Mouse (Mus musculus): ENCODE data around the gene Cavin1. TPM values are rescaled to one million over a fixed set of nuclear protein-coding genes. Genes with fewer than 3 reads are reported as not detected.
A peak's percentile ranks its signal among the peaks of the same experiment; 100 is the strongest.

The Cavin1 gene
- polyA plus RNA-seq, 1 experiment from 2014 or later = 28.9 TPM

GRCm38 (mm10) chr11:100963647-100964046 is 7.0 kb downstream of the Cavin1 start:
- Histone ChIP-seq H3K4me2 (no peak overlapping the region), H3K4me1 (peaks cover 74% of the 10 kb centered on the region)

DNA sequence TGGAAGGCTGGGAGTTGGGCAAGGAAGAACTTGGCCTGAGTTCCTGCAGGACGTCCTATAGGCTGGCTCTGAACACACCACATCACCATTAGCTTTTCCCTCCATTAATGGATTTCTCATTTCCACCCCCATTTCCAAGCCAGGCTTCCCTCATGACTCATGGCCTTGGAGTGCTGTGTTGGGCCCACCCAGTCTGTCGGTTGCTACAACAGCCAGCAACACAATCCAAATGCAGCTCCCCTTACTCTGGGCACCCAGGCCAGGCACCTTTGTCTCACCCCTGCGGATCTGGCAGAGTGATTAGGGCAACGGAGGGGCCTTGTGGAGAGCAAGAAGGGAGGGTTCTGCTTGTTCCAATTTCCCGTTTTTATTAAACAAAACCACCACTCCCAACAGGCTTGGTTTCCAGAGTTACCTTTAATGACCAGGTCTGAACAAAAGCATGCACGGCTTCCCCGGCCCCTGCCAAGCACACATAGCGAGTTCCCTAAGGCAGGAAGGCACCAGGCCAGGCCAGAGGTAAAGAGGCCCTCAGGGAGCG is 8.2 kb downstream of the Cavin1 start:
- Histone ChIP-seq H3K4me3 (no peak overlapping the region), H3K4me2 (no peak overlapping the region), H3K27ac (no peak overlapping the region), H3K36me3 (peaks cover 7% of the 10 kb centered on the region; the same call in 1 of the 2 replicates), H3K9ac (no peak overlapping the region), H3K9me3 (replicated peaks) (no peaks in the 10 kb centered on the region), H3K27me3 (replicated peaks) (peaks cover 39% of the 10 kb centered on the region), H3K4me1 (peaks cover 86% of the 10 kb centered on the region)
- WGBS (ENCODE audit: insufficient replicate concordance) = 56% methylated on average over 9 of the region's 9 CpGs
- ATAC-seq = no peak

More at GRCm38 (mm10) chr11:100963647-100964046, 7.0 kb downstream of the Cavin1 start:
- peaks cover 3% of the 10 kb centered on the region; the same call in 1 of the 2 replicates for H3K36me3 ChIP-seq
- no peak for ATAC-seq
- H3K9ac ChIP-seq = no peak overlapping the region
- no peak overlapping the region for H3K27ac ChIP-seq
- H3K9me3 ChIP-seq (replicated peaks) = no peaks in the 10 kb centered on the region
- H3K4me3 ChIP-seq = no peak overlapping the region
- H3K27me3 ChIP-seq (replicated peaks) = peaks cover 40% of the 10 kb centered on the region
- 69% methylated on average over 9 of the region's 9 CpGs for WGBS (ENCODE audit: insufficient replicate concordance)

DNA sequence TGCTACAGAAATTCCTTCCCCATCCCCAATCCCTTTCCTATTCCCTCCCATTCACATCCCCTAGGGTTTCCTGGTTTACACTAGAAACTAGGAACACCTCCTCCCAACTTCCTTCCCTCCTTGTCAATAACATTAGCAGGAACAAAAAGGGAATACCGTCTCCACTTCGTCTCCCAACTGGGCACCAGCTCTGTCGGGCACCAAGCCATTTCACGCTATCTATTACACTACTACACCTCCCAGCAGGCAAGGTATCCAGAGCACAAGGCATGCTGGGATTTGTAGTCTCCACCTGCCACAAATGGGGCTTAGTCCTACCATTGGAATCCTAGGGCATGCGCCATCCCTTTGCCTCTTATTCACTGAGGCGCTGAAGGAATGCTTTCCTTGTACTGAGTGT is 10.1 kb downstream of the Cavin1 start:
- Histone ChIP-seq H3K9me3 (replicated peaks) (no peaks in the 10 kb centered on the region), H3K4me3 (no peak overlapping the region), H3K27me3 (replicated peaks) (peaks cover 20% of the 10 kb centered on the region), H3K4me2 (peak overlapping the region; percentile 53), H3K27ac (no peak overlapping the region; the same call in 1 of the 2 replicates), H3K9ac (no peak overlapping the region; the same call in 1 of the 2 replicates), H3K4me1 (peaks cover 80% of the 10 kb centered on the region), H3K36me3 (peaks cover 7% of the 10 kb centered on the region; the same call in 1 of the 2 replicates)
- peak; percentile 63; the same call in 1 of the 2 replicates for ATAC-seq
- 22% methylated on average over 6 of the region's 6 CpGs for WGBS (ENCODE audit: insufficient replicate concordance)

GRCm38 (mm10) chr11:100959826-100960225 is 10.9 kb downstream of the Cavin1 start:
- Histone ChIP-seq H3K9me3 (replicated peaks) (no peaks in the 10 kb centered on the region), H3K4me2 (peak overlapping the region; percentile 53), H3K27me3 (replicated peaks) (peaks cover 18% of the 10 kb centered on the region), H3K4me1 (peaks cover 73% of the 10 kb centered on the region), H3K27ac (0 out of 2 replicates have a peak overlapping the region, but pooled peaks have one; percentile 1), H3K9ac (peak overlapping the region; percentile 31; the same call in 1 of the 2 replicates), H3K36me3 (peaks cover 7% of the 10 kb centered on the region; the same call in 1 of the 2 replicates), H3K4me3 (no peak overlapping the region)
- WGBS (ENCODE audit: insufficient replicate concordance) = 30% methylated on average over 3 of the region's 3 CpGs
- no peak for ATAC-seq

DNA sequence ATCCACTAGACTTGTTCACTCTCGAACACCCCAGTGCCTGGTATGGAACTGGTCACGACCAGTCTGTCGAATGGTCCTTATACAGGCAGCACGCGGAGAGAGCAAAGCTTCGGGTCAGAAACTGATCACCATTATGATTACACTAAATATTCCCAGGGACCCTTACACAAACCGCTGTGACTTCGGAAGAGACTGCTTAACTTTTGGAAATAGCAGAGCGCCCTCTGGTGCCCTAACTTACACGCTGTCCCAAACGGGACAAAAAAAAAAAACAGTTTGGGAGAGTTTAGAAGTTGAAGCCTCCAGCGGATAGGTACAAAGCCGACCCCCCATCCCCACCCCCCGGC is 11.2 kb downstream of the Cavin1 start:
- H3K36me3 ChIP-seq = peaks cover 7% of the 10 kb centered on the region; the same call in 1 of the 2 replicates
- peaks cover 70% of the 10 kb centered on the region for H3K4me1 ChIP-seq
- H3K4me2 ChIP-seq = peak overlapping the region; percentile 53

DNA sequence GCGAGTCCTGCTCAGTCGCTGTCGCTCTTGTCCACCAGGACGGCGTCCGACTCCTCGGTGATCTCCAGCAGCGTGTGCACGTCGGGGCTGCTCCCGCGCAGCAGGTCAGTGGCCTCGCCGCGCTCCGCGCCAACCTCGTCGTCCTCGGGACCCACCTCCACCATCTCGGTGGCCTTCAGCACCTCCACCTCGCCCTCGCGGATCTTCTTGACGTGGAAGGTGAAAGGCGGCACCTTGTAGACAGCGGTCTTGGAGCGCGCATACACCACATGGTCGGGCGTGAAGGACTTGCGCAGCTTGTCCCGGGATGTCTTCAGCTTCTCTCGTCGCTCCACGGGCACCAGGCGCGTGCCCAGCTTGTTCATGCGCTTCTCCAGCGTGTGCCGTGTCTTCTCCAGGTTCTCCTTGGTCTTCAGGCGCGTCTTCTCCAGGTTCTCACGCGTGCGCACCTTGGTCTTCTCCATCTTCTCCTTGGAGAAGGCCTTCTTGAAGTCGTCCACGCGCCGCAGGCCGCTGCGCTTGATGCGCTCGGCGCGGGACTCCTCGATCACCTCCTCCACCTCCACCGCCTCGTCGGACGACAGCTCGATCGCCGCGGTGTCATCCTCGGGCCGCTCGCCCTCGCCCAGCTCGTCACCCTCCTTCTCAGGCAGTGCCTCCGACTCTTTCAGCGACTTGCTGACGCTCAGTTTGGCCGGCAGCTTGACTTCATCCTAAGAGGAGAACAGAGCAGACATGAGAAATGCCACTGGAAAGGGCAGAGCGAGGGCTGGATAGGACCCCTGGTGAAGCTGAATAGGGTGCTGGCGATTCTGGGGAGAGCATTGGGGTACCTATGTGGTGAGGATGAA is 11.8 kb downstream of the Cavin1 start:
- Histone ChIP-seq H3K9me3 (replicated peaks) (no peaks in the 10 kb centered on the region), H3K27ac (no peak overlapping the region), H3K9ac (0 out of 2 replicates have a peak overlapping the region, but pooled peaks have one; percentile 31), H3K27me3 (replicated peaks) (peaks cover 18% of the 10 kb centered on the region), H3K4me2 (peak overlapping the region; percentile 53), H3K4me1 (peaks cover 64% of the 10 kb centered on the region), H3K36me3 (peaks cover 7% of the 10 kb centered on the region; the same call in 1 of the 2 replicates), H3K4me3 (peak overlapping the region; percentile 16; the same call in 1 of the 2 replicates)
- 55% methylated on average over 76 of the region's 76 CpGs for WGBS (ENCODE audit: insufficient replicate concordance)
- no peak for ATAC-seq

More for the DNA sequence above, 11.2 kb downstream of the Cavin1 start:
- Histone ChIP-seq H3K27ac (0 out of 2 replicates have a peak overlapping the region, but pooled peaks have one; percentile 1), H3K9me3 (replicated peaks) (no peaks in the 10 kb centered on the region), H3K4me3 (peak overlapping the region; percentile 16; the same call in 1 of the 2 replicates), H3K9ac (peak overlapping the region; percentile 31; the same call in 1 of the 2 replicates), H3K27me3 (replicated peaks) (peaks cover 18% of the 10 kb centered on the region)
- no peak for ATAC-seq
- WGBS (ENCODE audit: insufficient replicate concordance) = 9% methylated on average over 14 of the region's 14 CpGs

DNA sequence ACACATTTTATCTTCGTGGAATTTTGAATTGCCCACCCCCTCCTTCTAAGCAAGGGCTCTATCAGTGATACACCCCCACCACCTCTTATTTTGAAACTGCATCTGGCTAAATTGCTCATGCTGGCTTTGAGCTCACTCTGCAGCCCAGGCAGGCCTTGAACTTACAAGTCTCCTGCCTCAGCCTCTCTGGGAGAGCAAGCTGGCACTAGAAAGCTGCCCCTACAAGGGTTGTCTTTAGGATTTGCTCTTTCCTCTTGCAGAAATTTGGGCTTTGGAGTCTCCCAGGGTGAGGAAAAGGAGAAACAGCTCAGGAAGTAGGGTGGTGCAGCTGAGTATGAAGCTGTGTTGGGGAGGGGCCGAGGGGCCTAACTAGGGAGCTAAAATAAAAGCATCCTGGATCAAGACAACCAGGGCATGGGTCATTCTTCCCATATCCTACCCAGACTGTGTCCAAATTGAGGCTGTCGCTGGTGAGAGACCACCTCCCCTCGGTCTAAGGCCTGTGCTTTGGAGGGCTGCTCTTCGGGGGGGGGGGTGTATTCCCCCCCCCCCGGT is 12.7 kb downstream of the Cavin1 start:
- H3K36me3 ChIP-seq = peaks cover 7% of the 10 kb centered on the region; the same call in 1 of the 2 replicates
- H3K9ac ChIP-seq = no peak overlapping the region
- H3K4me1 ChIP-seq = peaks cover 56% of the 10 kb centered on the region
- ATAC-seq = no peak
- H3K9me3 ChIP-seq (replicated peaks) = no peaks in the 10 kb centered on the region
- no peak overlapping the region for H3K4me3 ChIP-seq
- peaks cover 18% of the 10 kb centered on the region for H3K27me3 ChIP-seq (replicated peaks)
- H3K4me2 ChIP-seq = 0 out of 2 replicates have a peak overlapping the region, but pooled peaks have one; percentile 53
- 40% methylated on average over 6 of the region's 6 CpGs for WGBS (ENCODE audit: insufficient replicate concordance)
- H3K27ac ChIP-seq = no peak overlapping the region

- Histone ChIP-seq H3K27ac (no peak overlapping the region), H3K27me3 (replicated peaks) (peaks cover 18% of the 10 kb centered on the region), H3K9me3 (replicated peaks) (no peaks in the 10 kb centered on the region), H3K9ac (no peak overlapping the region), H3K4me2 (no peak overlapping the region), H3K4me1 (peaks cover 52% of the 10 kb centered on the region), H3K36me3 (peaks cover 7% of the 10 kb centered on the region; the same call in 1 of the 2 replicates), H3K4me3 (no peak overlapping the region)
- ATAC-seq = no peak
- 4% methylated on average over 5 of the region's 5 CpGs for WGBS (ENCODE audit: insufficient replicate concordance)
These were observed 13.4 kb downstream of the Cavin1 start for GRCm38 (mm10) chr11:100957244-100957643.

GRCm38 (mm10) chr11:100949540-100949939 is 21.1 kb downstream of the Cavin1 start:
- Histone ChIP-seq H3K4me1 (peaks cover 17% of the 10 kb centered on the region), H3K4me2 (no peak overlapping the region), H3K9ac (no peak overlapping the region), H3K4me3 (no peak overlapping the region), H3K9me3 (replicated peaks) (peaks cover 6% of the 10 kb centered on the region; the same call in 1 of the 2 replicates), H3K36me3 (no peaks in the 10 kb centered on the region), H3K27me3 (replicated peaks) (no peaks in the 10 kb centered on the region), H3K27ac (no peak overlapping the region)
- 83% methylated on average over 1 of the region's 1 CpGs for WGBS (ENCODE audit: insufficient replicate concordance)
- ATAC-seq = no peak

DNA sequence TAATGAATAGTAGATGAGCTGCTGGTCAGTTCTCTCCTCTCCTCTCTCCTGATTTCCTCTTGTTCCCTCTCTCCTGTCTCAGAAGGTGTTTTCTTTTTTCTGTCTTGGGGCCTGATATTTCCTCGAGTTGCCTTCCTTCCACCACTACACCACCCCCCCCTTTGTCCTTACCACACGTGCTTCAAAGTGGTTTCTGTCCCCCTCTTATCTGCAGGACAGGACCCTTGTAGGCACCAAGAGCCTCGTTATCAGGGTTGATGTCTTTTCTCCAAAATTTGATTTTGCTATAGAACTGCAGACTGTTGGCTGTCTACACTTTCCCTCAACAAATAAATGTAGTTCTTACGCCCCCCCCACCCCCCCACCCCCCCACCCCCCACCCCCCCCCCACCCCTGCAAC is 22.4 kb downstream of the Cavin1 start:
- Histone ChIP-seq H3K9me3 (replicated peaks) (peaks cover 6% of the 10 kb centered on the region; the same call in 1 of the 2 replicates), H3K9ac (no peak overlapping the region), H3K36me3 (no peaks in the 10 kb centered on the region), H3K4me1 (peaks cover 17% of the 10 kb centered on the region), H3K27ac (no peak overlapping the region), H3K4me3 (no peak overlapping the region), H3K27me3 (replicated peaks) (no peaks in the 10 kb centered on the region), H3K4me2 (no peak overlapping the region)
- WGBS (ENCODE audit: insufficient replicate concordance) = 5% methylated on average over 4 of the region's 4 CpGs
- no peak for ATAC-seq

GRCm38 (mm10) chr11:100947548-100947947 is 23.1 kb downstream of the Cavin1 start:
- Histone ChIP-seq H3K27me3 (replicated peaks) (no peaks in the 10 kb centered on the region), H3K36me3 (no peaks in the 10 kb centered on the region), H3K4me3 (no peak overlapping the region), H3K4me1 (peaks cover 17% of the 10 kb centered on the region), H3K9me3 (replicated peaks) (peaks cover 6% of the 10 kb centered on the region; the same call in 1 of the 2 replicates), H3K9ac (no peak overlapping the region), H3K27ac (no peak overlapping the region), H3K4me2 (no peak overlapping the region)
- peak; percentile 57; the same call in 1 of the 2 replicates for ATAC-seq
